Mouse (Mus musculus) liver, embryonic 14.5 days (tissue): ENCODE results near the gene Tcp11. TPM values are rescaled to one million over a fixed set of nuclear protein-coding genes. Genes with fewer than 3 reads are reported as not detected.

Experiments
- ATAC-seq: fragments of 200-750 bp; cut with Nextera tagmentation; 2 replicates; pipeline ENCODE4 v1.8.0; 2017; ENCODE audit warnings: moderate number of reproducible peaks, mild to moderate bottlenecking, moderate library complexity; ENCODE audit not compliant: insufficient read depth
- DNase-seq, 3 experiments: peaks; one replicate each; pipeline ENCODE4 v3.0.0-alpha.2; 2012 to 2013; ENCODE audit warnings: low read depth in 3 of 3, low spot score in 3 of 3
- H3K27ac ChIP-seq: fragments of 300-500 bp; sonication (generic); 2 replicates; pipeline ENCODE4 v1.5.1; 2014; ENCODE audit warnings: moderate library complexity, mild to moderate bottlenecking, control low read depth, inconsistent platforms
- H3K27me3 ChIP-seq: fragments of 300-500 bp; sonication (generic); 2 replicates; pipeline ENCODE4 v1.6.1; 2014; ENCODE audit warnings: mild to moderate bottlenecking, low read length, moderate library complexity; ENCODE audit not compliant: control insufficient read depth, insufficient read depth
- H3K36me3 ChIP-seq: fragments of 300-500 bp; sonication (generic); replicated peaks from 2 replicates; pipeline ENCODE4 v1.6.1; 2014; ENCODE audit warnings: low read depth; ENCODE audit not compliant: control insufficient read depth, insufficient read depth
- H3K4me1 ChIP-seq, 2 experiments: fragments of 200-500 bp in 1 of 2; fragments of 300-500 bp in 1 of 2; sonication (generic) in 1 of 2; replicated peaks; 2 replicates each; pipeline ENCODE4 v1.6.1; 2012 to 2014; ENCODE audit warnings: antibody characterized with exemption in 1 of 2, inconsistent platforms in 1 of 2, low read length in 1 of 2; ENCODE audit not compliant: control insufficient read depth in 2 of 2, insufficient read depth in 2 of 2
- H3K4me2 ChIP-seq: fragments of 300-500 bp; sonication (generic); 2 replicates; pipeline ENCODE4 v1.6.1; 2014; ENCODE audit warnings: low read depth, mild to moderate bottlenecking, control low read depth, moderate library complexity
- H3K4me3 ChIP-seq, 2 experiments: fragments of 200-500 bp in 1 of 2; fragments of 300-500 bp in 1 of 2; sonication (generic) in 1 of 2; 2 replicates each; pipeline ENCODE4 v1.5.1; 2012 to 2014; ENCODE audit warnings: low read depth in 2 of 2, low read length in 2 of 2, mild to moderate bottlenecking in 2 of 2, control low read depth in 1 of 2, inconsistent platforms in 1 of 2, moderate library complexity in 1 of 2; ENCODE audit not compliant: insufficient read depth in 1 of 2
- H3K9ac ChIP-seq: fragments of 300-500 bp; sonication (generic); replicated peaks from 2 replicates; pipeline ENCODE4 v1.6.1; 2014; ENCODE audit warnings: mild to moderate bottlenecking, control low read depth, moderate library complexity
- H3K9me3 ChIP-seq: fragments of 300-500 bp; sonication (generic); 2 replicates; pipeline ENCODE4 v1.6.1; 2016; ENCODE audit warnings: low read length, mixed read lengths; ENCODE audit not compliant: control insufficient read depth
- CTCF ChIP-seq: IDR thresholded peaks from 2 replicates; pipeline ENCODE4 v1.5.1; 2016; ENCODE audit warnings: antibody characterized with exemption, low read depth, control low read depth
- EP300 ChIP-seq: IDR thresholded peaks from 2 replicates; pipeline ENCODE4 v1.6.1; 2016; ENCODE audit warnings: antibody characterized with exemption, low read depth
- WGBS: fragments of 180-500 bp; shearing (Covaris S2); extraction: QIAGEN DNeasy Blood & Tissue Kit; methylation state at CpG from one replicate; pipeline ENCODE4 v1.1.7; 2014; ENCODE audit not compliant: insufficient replicate concordance; 5-methylcytosine and 5-hydroxymethylcytosine counted together
- polyA plus RNA-seq, 2 experiments: library from polyadenylated mRNA; depleted of rRNA in 1 of 2; stranded (reverse) in 1 of 2; unstranded in 1 of 2; fragments of >200 nt; fragmentation: Nextera tagmentation in 1 of 2; extraction: Ambion mirVana in 1 of 2; gene quantifications; 2 replicates each; pipeline versions ENCODE4 v1.2.1 to v1.2.3; 2012 to 2014

The Tcp11 gene
- polyA plus RNA-seq, 2 experiments: 0.16 TPM; not detected in 1

GRCm38 (mm10) chr17:28042299-28042771, 38.1 kb downstream of the Tcp11 start:
- no peaks in the 10 kb centered on the region for H3K9me3 ChIP-seq
- H3K27ac ChIP-seq: no peak overlapping the region
- TF ChIP-seq CTCF (0 out of 2 replicates have a peak, but pooled peaks have one; percentile 12), EP300 (no peak)
- DNase-seq: no peak
- no peaks in the 10 kb centered on the region for H3K4me1 ChIP-seq
- no peak for ATAC-seq
- no peak overlapping the region for H3K4me2 ChIP-seq
- no peaks in the 10 kb centered on the region for H3K27me3 ChIP-seq
- H3K36me3 ChIP-seq: no peaks in the 10 kb centered on the region
- no peak overlapping the region for H3K4me3 ChIP-seq
- WGBS: 80% methylated on average over 23 of the region's 23 CpGs
- no peak overlapping the region for H3K9ac ChIP-seq

- ATAC-seq: no peak
- Histone ChIP-seq H3K27me3 (no peaks in the 10 kb centered on the region), H3K36me3 (no peaks in the 10 kb centered on the region), H3K4me2 (no peak overlapping the region), H3K9ac (no peak overlapping the region), H3K4me1 (no peaks in the 10 kb centered on the region), H3K9me3 (no peaks in the 10 kb centered on the region), H3K4me3 (no peak overlapping the region), H3K27ac (no peak overlapping the region)
- WGBS: 79% methylated on average over 13 of the region's 13 CpGs
- no peak for TF ChIP-seq CTCF
- TF ChIP-seq EP300: no peak
- DNase-seq: no peak
These were observed 39.1 kb downstream of the Tcp11 start for GRCm38 (mm10) chr17:28041298-28041697.

- DNase-seq (no peak), ATAC-seq (no peak)
- Histone ChIP-seq H3K27ac (no peak overlapping the region), H3K9ac (no peak overlapping the region), H3K4me1 (no peaks in the 10 kb centered on the region), H3K36me3 (no peaks in the 10 kb centered on the region), H3K4me3 (no peak overlapping the region), H3K27me3 (no peaks in the 10 kb centered on the region), H3K9me3 (no peaks in the 10 kb centered on the region), H3K4me2 (no peak overlapping the region)
- 75% methylated on average over 16 of the region's 16 CpGs for WGBS
- TF ChIP-seq EP300 (no peak), CTCF (no peak)
These were observed 39.8 kb downstream of the Tcp11 start for GRCm38 (mm10) chr17:28040620-28041019.

GRCm38 (mm10) chr17:28036813-28037756, 43.4 kb downstream of the Tcp11 start:
- 75% methylated on average over 14 of the region's 14 CpGs for WGBS
- H3K4me1 ChIP-seq: no peaks in the 10 kb centered on the region
- no peak overlapping the region for H3K9ac ChIP-seq
- DNase-seq (no peak), ATAC-seq (no peak)
- H3K4me2 ChIP-seq: no peak overlapping the region
- H3K9me3 ChIP-seq: no peaks in the 10 kb centered on the region
- TF ChIP-seq EP300: no peak
- TF ChIP-seq CTCF: no peak
- no peak overlapping the region for H3K27ac ChIP-seq
- no peak overlapping the region for H3K4me3 ChIP-seq
- no peaks in the 10 kb centered on the region for H3K36me3 ChIP-seq
- no peaks in the 10 kb centered on the region for H3K27me3 ChIP-seq

- Histone ChIP-seq H3K9ac (no peak overlapping the region), H3K36me3 (no peaks in the 10 kb centered on the region), H3K27ac (no peak overlapping the region), H3K4me2 (no peak overlapping the region), H3K4me3 (no peak overlapping the region), H3K9me3 (no peaks in the 10 kb centered on the region), H3K4me1 (peaks cover 0 to 10% of the 10 kb centered on the region in 2 experiments; a peak in 1 of 4 replicates), H3K27me3 (no peaks in the 10 kb centered on the region)
- WGBS: 76% methylated on average over 8 of the region's 8 CpGs
- ATAC-seq (no peak), DNase-seq (no peak)
- TF ChIP-seq CTCF (no peak), EP300 (no peak)
These were observed 45.5 kb downstream of the Tcp11 start for GRCm38 (mm10) chr17:28034986-28035385.
